Mouse (Mus musculus) neural tube, embryonic 15.5 days (tissue): ENCODE data around the gene Acod1. TPM values are rescaled to one million over a fixed set of nuclear protein-coding genes. Genes with fewer than 3 reads are reported as not detected.
A peak's percentile ranks its signal among the peaks of the same experiment; 100 is the strongest.

Experiments used
- ATAC-seq: fragments of 200-750 bp; cut with Nextera tagmentation; 2 replicates; pipeline ENCODE4 v1.8.0; 2017; ENCODE audit warnings: mild to moderate bottlenecking, moderate TSS enrichment, moderate library complexity; ENCODE audit not compliant: low FRiP score
- H3K27ac ChIP-seq: fragments of 300-500 bp; sonication (generic); replicated peaks from 2 replicates; pipeline ENCODE4 v1.5.1; 2015; ENCODE audit warnings: mild to moderate bottlenecking, inconsistent platforms
- H3K27me3 ChIP-seq: fragments of 300-500 bp; sonication (generic); replicated peaks from 2 replicates; pipeline ENCODE4 v1.6.1; 2015; ENCODE audit warnings: inconsistent platforms
- H3K36me3 ChIP-seq: fragments of 300-500 bp; sonication (generic); 2 replicates; pipeline ENCODE4 v1.6.1; 2015; ENCODE audit warnings: inconsistent platforms
- H3K4me1 ChIP-seq: fragments of 300-500 bp; sonication (generic); 2 replicates; pipeline ENCODE4 v1.6.1; 2015; ENCODE audit warnings: inconsistent platforms
- H3K4me2 ChIP-seq: fragments of 300-500 bp; sonication (generic); 2 replicates; pipeline ENCODE4 v1.6.1; 2015; ENCODE audit warnings: inconsistent platforms, mild to moderate bottlenecking, moderate library complexity
- H3K4me3 ChIP-seq: fragments of 300-500 bp; sonication (generic); replicated peaks from 2 replicates; pipeline ENCODE4 v1.5.1; 2015; ENCODE audit warnings: mild to moderate bottlenecking, inconsistent platforms
- H3K9ac ChIP-seq: fragments of 300-500 bp; sonication (generic); replicated peaks from 2 replicates; pipeline ENCODE4 v1.6.1; 2015; ENCODE audit warnings: mild to moderate bottlenecking, inconsistent platforms
- H3K9me3 ChIP-seq: fragments of 300-500 bp; sonication (generic); replicated peaks from 2 replicates; pipeline ENCODE4 v1.6.1; 2016; ENCODE audit warnings: inconsistent platforms
- WGBS: fragments of 180-500 bp; shearing (Covaris S2); methylation state at CpG from one replicate; pipeline ENCODE4 v1.1.7; 2015; ENCODE audit warnings: mixed read lengths; 5-methylcytosine and 5-hydroxymethylcytosine counted together
- polyA plus RNA-seq: library from polyadenylated mRNA; unstranded; fragments of >200 nt; fragmentation: Nextera tagmentation; extraction: Ambion mirVana; gene quantifications from 2 replicates; pipeline ENCODE4 v1.2.1, GENCODE M21; 2015

Acod1 gene
- polyA plus RNA-seq, 1 experiment from 2014 or later: not detected

- peaks cover 45% of the 10 kb centered on the region for H3K4me1 ChIP-seq
- H3K36me3 ChIP-seq: peaks cover 15% of the 10 kb centered on the region
- H3K9me3 ChIP-seq: no peaks in the 10 kb centered on the region
- ATAC-seq: no peak
- no peak overlapping the region for H3K4me2 ChIP-seq
- no peaks in the 10 kb centered on the region for H3K27me3 ChIP-seq
- H3K4me3 ChIP-seq: no peak overlapping the region
- no peak overlapping the region for H3K9ac ChIP-seq
- no peak overlapping the region for H3K27ac ChIP-seq
- 56% methylated on average over 4 of the region's 4 CpGs for WGBS
Observed at GRCm38 (mm10) chr14:103093670-103094069, 46.9 kb downstream of the Acod1 start.

GRCm38 (mm10) chr14:103095036-103095435 is 48.3 kb downstream of the Acod1 start:
- Histone ChIP-seq H3K4me3 (no peak overlapping the region), H3K9me3 (no peaks in the 10 kb centered on the region), H3K4me1 (peaks cover 45% of the 10 kb centered on the region), H3K27ac (no peak overlapping the region), H3K4me2 (no peak overlapping the region), H3K36me3 (0 out of 2 replicates have a peak, but pooled peaks cover 9% of the 10 kb centered on the region), H3K9ac (no peak overlapping the region), H3K27me3 (no peaks in the 10 kb centered on the region)
- 90% methylated on average over 8 of the region's 8 CpGs for WGBS
- no peak for ATAC-seq

GRCm38 (mm10) chr14:103095826-103096225 is 49.0 kb downstream of the Acod1 start:
- 86% methylated on average over 8 of the region's 8 CpGs for WGBS
- no peak overlapping the region for H3K27ac ChIP-seq
- no peak for ATAC-seq
- H3K4me3 ChIP-seq: no peak overlapping the region
- H3K4me2 ChIP-seq: no peak overlapping the region
- no peaks in the 10 kb centered on the region for H3K27me3 ChIP-seq
- 0 out of 2 replicates have a peak, but pooled peaks cover 5% of the 10 kb centered on the region for H3K36me3 ChIP-seq
- no peaks in the 10 kb centered on the region for H3K9me3 ChIP-seq
- no peak overlapping the region for H3K9ac ChIP-seq
- peaks cover 45% of the 10 kb centered on the region for H3K4me1 ChIP-seq

GRCm38 (mm10) chr14:103096621-103097020 is 49.8 kb downstream of the Acod1 start:
- Histone ChIP-seq H3K27me3 (no peaks in the 10 kb centered on the region), H3K9me3 (no peaks in the 10 kb centered on the region), H3K4me3 (no peak overlapping the region), H3K4me1 (peaks cover 45% of the 10 kb centered on the region), H3K4me2 (peak overlapping the region; percentile 48; the same call in 1 of the 2 replicates), H3K27ac (no peak overlapping the region), H3K36me3 (0 out of 2 replicates have a peak, but pooled peaks cover 2% of the 10 kb centered on the region), H3K9ac (no peak overlapping the region)
- 68% methylated on average over 6 of the region's 6 CpGs for WGBS
- ATAC-seq: no peak

GRCm38 (mm10) chr14:103098213-103098586 is 51.4 kb downstream of the Acod1 start:
- Histone ChIP-seq H3K9ac (peak overlapping the region; percentile 94), H3K4me2 (peak overlapping the region; percentile 78), H3K4me1 (peaks cover 39% of the 10 kb centered on the region), H3K9me3 (no peaks in the 10 kb centered on the region), H3K27me3 (no peaks in the 10 kb centered on the region), H3K36me3 (no peaks in the 10 kb centered on the region), H3K27ac (0 out of 2 replicates have a peak overlapping the region, but pooled peaks have one; percentile 98), H3K4me3 (peak overlapping the region; percentile 96)
- WGBS: 3% methylated on average over 2 of the region's 2 CpGs
- ATAC-seq: no peak

- under 1% methylated on average over 45 of the region's 86 CpGs for WGBS
- Histone ChIP-seq H3K27ac (peak overlapping the region; percentile 98), H3K27me3 (no peaks in the 10 kb centered on the region), H3K36me3 (no peaks in the 10 kb centered on the region), H3K4me2 (peak overlapping the region; percentile 78), H3K9ac (peak overlapping the region; percentile 94), H3K9me3 (no peaks in the 10 kb centered on the region), H3K4me3 (peak overlapping the region; percentile 96), H3K4me1 (peaks cover 34% of the 10 kb centered on the region)
- peak; percentile 89 for ATAC-seq
Observed at GRCm38 (mm10) chr14:103098587-103099235, 51.9 kb downstream of the Acod1 start.

- WGBS: under 1% methylated on average over 88 of the region's 88 CpGs
- no peaks in the 10 kb centered on the region for H3K36me3 ChIP-seq
- peak within 1 kb of the TSS; percentile 94 for H3K9ac ChIP-seq
Observed at GRCm38 (mm10) chr14:103099238-103099933, 52.6 kb downstream of the Acod1 start, which contains the start of gene Fbxl3. Fbxl3 (minus strand) TSS chr14:103099566.

GRCm38 (mm10) chr14:103100296-103100695 is 53.5 kb downstream of the Acod1 start:
- H3K27me3 ChIP-seq: no peaks in the 10 kb centered on the region
- H3K36me3 ChIP-seq: no peaks in the 10 kb centered on the region
- no peak overlapping the region for H3K27ac ChIP-seq
- H3K4me3 ChIP-seq: no peak overlapping the region
- H3K9ac ChIP-seq: no peak overlapping the region
- no peaks in the 10 kb centered on the region for H3K9me3 ChIP-seq
- peaks cover 21% of the 10 kb centered on the region for H3K4me1 ChIP-seq
- no peak for ATAC-seq
- WGBS: 86% methylated on average over 13 of the region's 13 CpGs
- H3K4me2 ChIP-seq: peak overlapping the region; percentile 78; the same call in 1 of the 2 replicates

More at GRCm38 (mm10) chr14:103099238-103099933, 52.6 kb downstream of the Acod1 start, which contains the start of gene Fbxl3:
- H3K9me3 ChIP-seq: no peaks in the 10 kb centered on the region
- peak; percentile 86 for ATAC-seq
- peak within 1 kb of the TSS; percentile 98 for H3K27ac ChIP-seq
- H3K4me3 ChIP-seq: peak within 1 kb of the TSS; percentile 96
- H3K27me3 ChIP-seq: no peaks in the 10 kb centered on the region
- H3K4me1 ChIP-seq: peaks cover 28% of the 10 kb centered on the region
- peak within 1 kb of the TSS; percentile 78 for H3K4me2 ChIP-seq

- Histone ChIP-seq H3K9me3 (no peaks in the 10 kb centered on the region), H3K36me3 (no peaks in the 10 kb centered on the region), H3K4me2 (no peak overlapping the region), H3K4me1 (peaks cover 15% of the 10 kb centered on the region), H3K4me3 (no peak overlapping the region), H3K27me3 (no peaks in the 10 kb centered on the region), H3K27ac (no peak overlapping the region), H3K9ac (no peak overlapping the region)
- WGBS: 76% methylated on average over 3 of the region's 3 CpGs
- no peak for ATAC-seq
Observed at GRCm38 (mm10) chr14:103101171-103101570, 54.4 kb downstream of the Acod1 start.

GRCm38 (mm10) chr14:103102246-103102645 is 55.5 kb downstream of the Acod1 start:
- no peaks in the 10 kb centered on the region for H3K27me3 ChIP-seq
- no peak overlapping the region for H3K27ac ChIP-seq
- H3K36me3 ChIP-seq: no peaks in the 10 kb centered on the region
- WGBS: 52% methylated on average over 6 of the region's 6 CpGs
- H3K4me2 ChIP-seq: no peak overlapping the region
- peaks cover 6% of the 10 kb centered on the region for H3K4me1 ChIP-seq
- H3K9me3 ChIP-seq: no peaks in the 10 kb centered on the region
- H3K4me3 ChIP-seq: no peak overlapping the region
- no peak for ATAC-seq
- H3K9ac ChIP-seq: no peak overlapping the region

- no peaks in the 10 kb centered on the region for H3K27me3 ChIP-seq
- H3K9me3 ChIP-seq: no peaks in the 10 kb centered on the region
- peaks cover 3% of the 10 kb centered on the region for H3K4me1 ChIP-seq
- no peaks in the 10 kb centered on the region for H3K36me3 ChIP-seq
- no peak overlapping the region for H3K9ac ChIP-seq
- H3K4me2 ChIP-seq: no peak overlapping the region
- 80% methylated on average over 10 of the region's 10 CpGs for WGBS
- no peak overlapping the region for H3K27ac ChIP-seq
- no peak overlapping the region for H3K4me3 ChIP-seq
- no peak for ATAC-seq
Observed at GRCm38 (mm10) chr14:103102731-103103335, 56.1 kb downstream of the Acod1 start.
